Mouse (Mus musculus) central nervous system, embryonic 18 days (tissue): ENCODE data around the gene St3gal4. TPM values are rescaled to one million over a fixed set of nuclear protein-coding genes. Genes with fewer than 3 reads are reported as not detected.

Experiments used
- polyA plus RNA-seq: library from polyadenylated mRNA; depleted of rRNA; stranded (reverse); fragments of >200 nt; gene quantifications from 2 replicates; pipeline ENCODE4 v1.2.3, GENCODE M21; 2012; rRNA removed

Gene St3gal4
- 3.5 and 4.2 TPM in 2 replicates for polyA plus RNA-seq

GRCm38 (mm10) chr9:35119168-35119567 lies at the start of gene St3gal4:
St3gal4 (minus strand) TSS chr9:35119268.

Other genes with a start within 250 kb of the St3gal4 start
- 57.9 and 60.0 TPM in 2 replicates for gene Dcps, start 56.8 kb upstream of the St3gal4 start, polyA plus RNA-seq
- gene Srpr, start 80.9 kb upstream of the St3gal4 start, polyA plus RNA-seq = 38.6 and 41.6 TPM in 2 replicates
- 2.4 and 2.5 TPM in 2 replicates for gene Tirap, start 81.0 kb upstream of the St3gal4 start, polyA plus RNA-seq
- gene Foxred1, start 91.8 kb upstream of the St3gal4 start, polyA plus RNA-seq = 54.7 and 63.6 TPM in 2 replicates
- gene Fam118b, start 148.5 kb upstream of the St3gal4 start, polyA plus RNA-seq = 44.0 TPM in 2 replicates
- gene Rpusd4, start 148.6 kb upstream of the St3gal4 start, polyA plus RNA-seq = 13.3 and 15.2 TPM in 2 replicates